Mouse (Mus musculus) kidney, adult 2 months (tissue): Measurements from ENCODE around the gene Camk2d.

ENCODE experiments used
- CTCF ChIP-seq: fragments of 200-500 bp; conservative IDR thresholded peaks from 2 replicates; pipeline ENCODE4 v1.5.1; 2011; ENCODE audit warnings: low read depth, mild to moderate bottlenecking, control low read depth, low read length, moderate library complexity, mixed read lengths; ENCODE audit not compliant: insufficient read depth, insufficient read length
- POLR2A ChIP-seq: fragments of 200-500 bp; IDR thresholded peaks from one replicate; pipeline ENCODE4 v1.6.1; 2011; ENCODE audit warnings: low read depth, low read length, control low read depth

DNA sequence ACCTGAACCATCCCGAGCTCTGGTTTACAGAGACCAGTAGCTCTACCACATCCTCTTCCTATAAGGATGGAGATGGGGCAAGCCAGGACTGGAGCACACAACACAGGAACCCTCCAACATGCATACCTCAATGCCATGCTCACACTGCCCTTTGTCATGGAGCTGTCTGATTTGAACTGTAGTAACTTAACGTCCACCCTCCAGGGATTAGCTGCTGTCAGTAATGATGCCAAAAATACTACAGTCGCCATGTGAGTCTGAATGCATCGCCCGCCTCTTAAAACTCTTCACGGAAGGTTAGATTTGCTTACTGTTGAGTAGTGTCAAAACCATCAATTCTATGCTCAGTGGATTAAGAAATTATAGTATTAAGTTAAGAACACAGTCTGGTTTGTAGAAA, 156.9 kb downstream of the Camk2d start:
- no peak for TF ChIP-seq CTCF
- TF ChIP-seq POLR2A = no peak
